Mouse (Mus musculus): ENCODE measurements around the gene Lyrm4. TPM values are rescaled to one million over a fixed set of nuclear protein-coding genes. Genes with fewer than 3 reads are reported as not detected.

Lyrm4 gene
- total and polyA plus RNA-seq, 2 experiments from 2014 or later: 18.7 to 60.3 TPM

GRCm38 (mm10) chr13:35980471-35980870, 136.9 kb downstream of the Lyrm4 start:
- Histone ChIP-seq H3K4me2 (ENCODE audit: low read depth, low read length, poor library complexity, severe bottlenecking) (no peak overlapping the region), H3K4me3 (ENCODE audit: low read depth, low read length) (no peak overlapping the region), H3K9ac (replicated peaks; ENCODE audit: low read length, poor library complexity, severe bottlenecking) (no peak overlapping the region), H3K27me3 (ENCODE audit: insufficient read depth, low read length) (no peaks in the 10 kb centered on the region), H3K9me3 (ENCODE audit: low read length) (no peaks in the 10 kb centered on the region), H3K4me1 (ENCODE audit: insufficient read depth, low read length) (no peaks in the 10 kb centered on the region), H3K36me3 (ENCODE audit: insufficient read depth, low read length) (peaks cover 13% of the 10 kb centered on the region; the same call in 1 of the 2 replicates), H3K27ac (ENCODE audit: low read depth, low read length) (no peak overlapping the region)
- 50% methylated on average over 4 of the region's 4 CpGs for WGBS
- no peak for TF ChIP-seq CTCF (IDR thresholded peaks at IDR 0.05)
- DNase-seq (ENCODE audit: low spot score) (no peak), ATAC-seq (ENCODE audit: low FRiP score) (no peak)

GRCm38 (mm10) chr13:35976912-35977311, 140.4 kb downstream of the Lyrm4 start:
- no peak overlapping the region for H3K27ac ChIP-seq (ENCODE audit: low read depth, low read length)
- no peak overlapping the region for H3K4me2 ChIP-seq (ENCODE audit: low read depth, low read length, poor library complexity, severe bottlenecking)
- peaks cover 13% of the 10 kb centered on the region; the same call in 1 of the 2 replicates for H3K36me3 ChIP-seq (ENCODE audit: insufficient read depth, low read length)
- H3K9me3 ChIP-seq (ENCODE audit: low read length): no peaks in the 10 kb centered on the region
- 87% methylated on average over 7 of the region's 7 CpGs for WGBS
- no peak overlapping the region for H3K4me3 ChIP-seq (ENCODE audit: low read depth, low read length)
- no peak overlapping the region for H3K9ac ChIP-seq (replicated peaks; ENCODE audit: low read length, poor library complexity, severe bottlenecking)
- peak; percentile 44 for DNase-seq (ENCODE audit: low spot score)
- no peaks in the 10 kb centered on the region for H3K27me3 ChIP-seq (ENCODE audit: insufficient read depth, low read length)
- ATAC-seq (ENCODE audit: low FRiP score): no peak
- H3K4me1 ChIP-seq (ENCODE audit: insufficient read depth, low read length): no peaks in the 10 kb centered on the region
- no peak for TF ChIP-seq CTCF (IDR thresholded peaks at IDR 0.05)

- Histone ChIP-seq H3K4me2 (ENCODE audit: low read depth, low read length, poor library complexity, severe bottlenecking) (peak overlapping the region; percentile 97), H3K9ac (replicated peaks; ENCODE audit: low read length, poor library complexity, severe bottlenecking) (no peak overlapping the region), H3K36me3 (ENCODE audit: insufficient read depth, low read length) (no peaks in the 10 kb centered on the region), H3K9me3 (ENCODE audit: low read length) (no peaks in the 10 kb centered on the region), H3K4me1 (ENCODE audit: insufficient read depth, low read length) (peaks cover 3% of the 10 kb centered on the region; the same call in 1 of the 2 replicates), H3K4me3 (ENCODE audit: low read depth, low read length) (peak overlapping the region; percentile 51), H3K27me3 (ENCODE audit: insufficient read depth, low read length) (peaks cover 16% of the 10 kb centered on the region), H3K27ac (ENCODE audit: low read depth, low read length) (no peak overlapping the region)
- 30% methylated on average over 9 of the region's 9 CpGs for WGBS
- TF ChIP-seq CTCF (IDR thresholded peaks at IDR 0.05): no peak
- no peak for ATAC-seq (ENCODE audit: low FRiP score)
- DNase-seq (ENCODE audit: low spot score): no peak
These were observed 147.5 kb downstream of the Lyrm4 start for GRCm38 (mm10) chr13:35969829-35970228.

DNA sequence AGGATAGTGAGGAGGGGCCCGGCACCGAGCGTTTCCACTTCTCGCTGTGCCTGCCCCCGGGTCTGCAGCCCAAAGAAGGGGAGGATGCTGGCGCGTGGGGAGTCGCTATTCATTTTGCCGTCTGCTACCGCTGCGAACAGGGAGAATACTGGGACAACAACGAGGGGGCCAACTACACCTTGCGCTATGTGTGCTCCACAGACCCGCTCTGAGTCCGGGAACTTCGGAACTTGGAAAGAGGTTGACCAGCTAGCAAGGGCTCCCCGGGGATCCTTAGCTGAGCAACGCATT, 147.9 kb downstream of the Lyrm4 start:
- no peak overlapping the region for H3K27ac ChIP-seq (ENCODE audit: low read depth, low read length)
- H3K9me3 ChIP-seq (ENCODE audit: low read length): no peaks in the 10 kb centered on the region
- H3K36me3 ChIP-seq (ENCODE audit: insufficient read depth, low read length): no peaks in the 10 kb centered on the region
- peaks cover 16% of the 10 kb centered on the region for H3K27me3 ChIP-seq (ENCODE audit: insufficient read depth, low read length)
- TF ChIP-seq CTCF (IDR thresholded peaks at IDR 0.05): no peak
- H3K9ac ChIP-seq (replicated peaks; ENCODE audit: low read length, poor library complexity, severe bottlenecking): peak overlapping the region; percentile 30
- WGBS: under 1% methylated on average over 18 of the region's 18 CpGs
- ATAC-seq (ENCODE audit: low FRiP score) (peak; percentile 38; the same call in 1 of the 2 replicates), DNase-seq (ENCODE audit: low spot score) (no peak)
- H3K4me2 ChIP-seq (ENCODE audit: low read depth, low read length, poor library complexity, severe bottlenecking): peak overlapping the region; percentile 97
- peak overlapping the region; percentile 51 for H3K4me3 ChIP-seq (ENCODE audit: low read depth, low read length)
- peaks cover 3% of the 10 kb centered on the region; the same call in 1 of the 2 replicates for H3K4me1 ChIP-seq (ENCODE audit: insufficient read depth, low read length)

DNA sequence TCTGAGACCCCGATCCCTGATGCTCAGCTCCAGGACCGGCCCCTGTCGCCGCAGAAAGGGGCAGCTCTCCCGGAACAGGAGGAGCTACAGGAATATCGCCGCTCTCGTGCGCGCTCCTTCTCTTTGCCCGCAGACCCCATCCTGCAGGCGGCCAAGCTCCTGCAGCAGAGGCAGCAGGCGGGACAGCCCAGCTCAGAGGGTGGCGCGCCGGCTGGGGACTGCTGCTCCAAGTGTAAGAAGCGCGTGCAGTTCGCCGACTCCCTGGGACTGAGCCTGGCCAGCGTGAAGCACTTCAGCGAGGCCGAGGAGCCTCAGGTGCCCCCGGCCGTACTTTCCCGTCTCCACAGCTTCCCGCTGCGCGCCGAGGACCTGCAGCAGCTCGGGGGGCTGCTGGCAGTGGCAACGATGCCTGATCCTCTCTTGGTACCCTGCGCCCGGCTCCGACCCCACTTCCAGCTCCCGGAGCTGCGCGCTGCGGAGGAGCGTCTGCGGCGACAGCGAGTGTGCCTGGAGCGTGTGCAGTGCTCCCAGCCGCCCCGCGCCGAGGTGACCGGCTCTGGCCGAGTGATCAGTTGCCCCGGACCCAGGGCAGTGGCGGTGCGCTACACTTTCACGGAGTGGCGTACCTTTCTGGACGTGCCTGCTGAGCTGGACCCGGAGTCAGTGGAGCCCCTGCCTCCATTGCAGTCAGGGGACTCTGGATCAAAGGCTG, 148.5 kb downstream of the Lyrm4 start:
- Histone ChIP-seq H3K36me3 (ENCODE audit: insufficient read depth, low read length) (no peaks in the 10 kb centered on the region), H3K4me2 (ENCODE audit: low read depth, low read length, poor library complexity, severe bottlenecking) (peak overlapping the region; percentile 97), H3K4me1 (ENCODE audit: insufficient read depth, low read length) (peaks cover 3% of the 10 kb centered on the region; the same call in 1 of the 2 replicates), H3K9ac (replicated peaks; ENCODE audit: low read length, poor library complexity, severe bottlenecking) (peak overlapping the region; percentile 30), H3K27ac (ENCODE audit: low read depth, low read length) (no peak overlapping the region), H3K4me3 (ENCODE audit: low read depth, low read length) (peak overlapping the region; percentile 51), H3K27me3 (ENCODE audit: insufficient read depth, low read length) (peaks cover 16% of the 10 kb centered on the region), H3K9me3 (ENCODE audit: low read length) (no peaks in the 10 kb centered on the region)
- no peak for TF ChIP-seq CTCF (IDR thresholded peaks at IDR 0.05)
- under 1% methylated on average over 55 of the region's 57 CpGs for WGBS
- peak; percentile 65; the same call in 1 of the 2 replicates for ATAC-seq (ENCODE audit: low FRiP score)
- DNase-seq (ENCODE audit: low spot score): peak; percentile 24

- peaks cover 16% of the 10 kb centered on the region for H3K27me3 ChIP-seq (ENCODE audit: insufficient read depth, low read length)
- H3K9me3 ChIP-seq (ENCODE audit: low read length): no peaks in the 10 kb centered on the region
- under 1% methylated on average over 38 of the region's 38 CpGs for WGBS
- H3K4me2 ChIP-seq (ENCODE audit: low read depth, low read length, poor library complexity, severe bottlenecking): peak overlapping the region; percentile 97
- TF ChIP-seq CTCF (IDR thresholded peaks at IDR 0.05): no peak
- no peaks in the 10 kb centered on the region for H3K36me3 ChIP-seq (ENCODE audit: insufficient read depth, low read length)
- ATAC-seq (ENCODE audit: low FRiP score) (peak; percentile 55), DNase-seq (ENCODE audit: low spot score) (peak; percentile 27)
- peak overlapping the region; percentile 9; the same call in 1 of the 2 replicates for H3K9ac ChIP-seq (replicated peaks; ENCODE audit: low read length, poor library complexity, severe bottlenecking)
- peak overlapping the region; percentile 51 for H3K4me3 ChIP-seq (ENCODE audit: low read depth, low read length)
- H3K27ac ChIP-seq (ENCODE audit: low read depth, low read length): no peak overlapping the region
- peaks cover 3% of the 10 kb centered on the region; the same call in 1 of the 2 replicates for H3K4me1 ChIP-seq (ENCODE audit: insufficient read depth, low read length)
These were observed 149.1 kb downstream of the Lyrm4 start for GRCm38 (mm10) chr13:35968131-35968718.
